Mouse (Mus musculus) central nervous system, embryonic 18 days (tissue): Measurements from ENCODE around the gene Gm3667. TPM values are rescaled to one million over a fixed set of nuclear protein-coding genes. Genes with fewer than 3 reads are reported as not detected.

ENCODE experiments used
- polyA plus RNA-seq: library from polyadenylated mRNA; depleted of rRNA; stranded (reverse); fragments of >200 nt; gene quantifications from 2 replicates; pipeline ENCODE4 v1.2.3, GENCODE M21; 2012; rRNA removed

Gene Gm3667
- polyA plus RNA-seq = 15.5 and 16.8 TPM in 2 replicates

GRCm38 (mm10) chr14:6889521-6890012, at the start of gene Gm3667:
Gene Gm3667 (minus strand): TSS chr14:6889962.

GRCm38 (mm10) chr14:6840211-6840610, 49.6 kb downstream of the Gm3667 start, which contains the start of gene Gm3642:
Gene Gm3642 (minus strand): TSS chr14:6840311.

Other genes starting within 250 kb of the Gm3667 start
- 0.03 TPM in 1 of 2 replicates, not detected in the other for gene Gm10251, start 205.8 kb downstream of the Gm3667 start, polyA plus RNA-seq
- gene Gm8050, start 169.7 kb downstream of the Gm3667 start, polyA plus RNA-seq = 0.08 and 0.16 TPM in 2 replicates
- gene Gm3636, start 147.6 kb downstream of the Gm3667 start, polyA plus RNA-seq = 36.7 and 37.0 TPM in 2 replicates
- 0.05 TPM in 1 of 2 replicates, not detected in the other for gene Gm8362, start 115.6 kb downstream of the Gm3667 start, polyA plus RNA-seq
- gene Gm3642, start 49.7 kb downstream of the Gm3667 start, polyA plus RNA-seq = not detected in 2 replicates
- gene Gm6356, start 83.9 kb upstream of the Gm3667 start, polyA plus RNA-seq = not detected in 2 replicates
- gene Gm10406, start 137.5 kb upstream of the Gm3667 start, polyA plus RNA-seq = 10.9 and 11.4 TPM in 2 replicates
- 0.09 and 0.13 TPM in 2 replicates for gene Gm3685, start 155.0 kb upstream of the Gm3667 start, polyA plus RNA-seq
- 10.8 and 11.0 TPM in 2 replicates for gene Gm3696, start 210.7 kb upstream of the Gm3667 start, polyA plus RNA-seq
- 0.04 TPM in 2 replicates for gene Gm6676, start 235.4 kb upstream of the Gm3667 start, polyA plus RNA-seq